Mouse (Mus musculus) embryonic facial prominence, embryonic 15.5 days (tissue): ENCODE data around the gene Ikzf3. TPM values are rescaled to one million over a fixed set of nuclear protein-coding genes. Genes with fewer than 3 reads are reported as not detected.

ENCODE experiments used
- ATAC-seq: fragments of 200-750 bp; cut with Nextera tagmentation; 2 replicates; pipeline ENCODE4 v1.8.0; 2017; ENCODE audit warnings: low read depth, moderate TSS enrichment; ENCODE audit not compliant: insufficient number of reproducible peaks, low FRiP score, low TSS enrichment
- H3K27ac ChIP-seq: fragments of 300-500 bp; sonication (generic); replicated peaks from 2 replicates; pipeline ENCODE4 v1.5.1; 2015; ENCODE audit warnings: mild to moderate bottlenecking, inconsistent platforms
- H3K27me3 ChIP-seq: fragments of 300-500 bp; sonication (generic); 2 replicates; pipeline ENCODE4 v1.6.1; 2015; ENCODE audit warnings: inconsistent platforms
- H3K36me3 ChIP-seq: fragments of 300-500 bp; sonication (generic); 2 replicates; pipeline ENCODE4 v1.6.1; 2015; ENCODE audit warnings: mild to moderate bottlenecking, inconsistent platforms
- H3K4me1 ChIP-seq: fragments of 300-500 bp; sonication (generic); 2 replicates; pipeline ENCODE4 v1.6.1; 2015; ENCODE audit warnings: inconsistent platforms
- H3K4me2 ChIP-seq: fragments of 300-500 bp; sonication (generic); replicated peaks from 2 replicates; pipeline ENCODE4 v1.6.1; 2015; ENCODE audit warnings: mild to moderate bottlenecking, inconsistent platforms
- H3K4me3 ChIP-seq: fragments of 300-500 bp; sonication (generic); replicated peaks from 2 replicates; pipeline ENCODE4 v1.5.1; 2015; ENCODE audit warnings: mild to moderate bottlenecking, inconsistent platforms
- H3K9ac ChIP-seq: fragments of 300-500 bp; sonication (generic); 2 replicates; pipeline ENCODE4 v1.6.1; 2015; ENCODE audit warnings: inconsistent platforms
- H3K9me3 ChIP-seq: fragments of 300-500 bp; sonication (generic); replicated peaks from 2 replicates; pipeline ENCODE4 v1.6.1; 2016; ENCODE audit warnings: inconsistent platforms
- WGBS: fragments of 180-500 bp; shearing (Covaris S2); methylation state at CpG from one replicate; pipeline ENCODE4 v1.1.7; 2015; 5-methylcytosine and 5-hydroxymethylcytosine counted together
- polyA plus RNA-seq: library from polyadenylated mRNA; unstranded; fragments of >200 nt; fragmentation: Nextera tagmentation; extraction: Ambion mirVana; gene quantifications from 2 replicates; pipeline ENCODE4 v1.2.1, GENCODE M21; 2015

Gene Ikzf3
- polyA plus RNA-seq, 1 experiment from 2014 or later = 0.67 TPM

- no peak overlapping the region for H3K9ac ChIP-seq
- H3K4me1 ChIP-seq = no peaks in the 10 kb centered on the region
- ATAC-seq = no peak
- no peaks in the 10 kb centered on the region for H3K36me3 ChIP-seq
- H3K27me3 ChIP-seq = no peaks in the 10 kb centered on the region
- 31% methylated on average over 6 of the region's 6 CpGs for WGBS
- no peak overlapping the region for H3K4me2 ChIP-seq
- H3K4me3 ChIP-seq = no peak overlapping the region
- no peaks in the 10 kb centered on the region for H3K9me3 ChIP-seq
- no peak overlapping the region for H3K27ac ChIP-seq
These were observed 64.6 kb downstream of the Ikzf3 start for GRCm38 (mm10) chr11:98481231-98481630.

- no peak for ATAC-seq
- WGBS = 78% methylated on average over 12 of the region's 12 CpGs
- Histone ChIP-seq H3K27me3 (no peaks in the 10 kb centered on the region), H3K4me1 (no peaks in the 10 kb centered on the region), H3K4me2 (no peak overlapping the region), H3K4me3 (no peak overlapping the region), H3K36me3 (no peaks in the 10 kb centered on the region), H3K9ac (no peak overlapping the region), H3K9me3 (no peaks in the 10 kb centered on the region), H3K27ac (0 out of 2 replicates have a peak overlapping the region, but pooled peaks have one; percentile 17)
These were observed 65.8 kb downstream of the Ikzf3 start for GRCm38 (mm10) chr11:98479940-98480497.

- ATAC-seq = no peak
- H3K36me3 ChIP-seq = no peaks in the 10 kb centered on the region
- H3K4me1 ChIP-seq = no peaks in the 10 kb centered on the region
- no peaks in the 10 kb centered on the region for H3K9me3 ChIP-seq
- no peak overlapping the region for H3K4me3 ChIP-seq
- H3K4me2 ChIP-seq = no peak overlapping the region
- no peaks in the 10 kb centered on the region for H3K27me3 ChIP-seq
- whole genome bisulfite sequencing = 53% methylated on average over 13 of the region's 13 CpGs
- H3K27ac ChIP-seq = 0 out of 2 replicates have a peak overlapping the region, but pooled peaks have one; percentile 17
- no peak overlapping the region for H3K9ac ChIP-seq
These were observed 66.5 kb downstream of the Ikzf3 start for GRCm38 (mm10) chr11:98479026-98479939.

- Histone ChIP-seq H3K4me2 (no peak overlapping the region), H3K27me3 (no peaks in the 10 kb centered on the region), H3K4me3 (no peak overlapping the region), H3K36me3 (no peaks in the 10 kb centered on the region), H3K4me1 (no peaks in the 10 kb centered on the region), H3K9ac (no peak overlapping the region), H3K27ac (no peak overlapping the region), H3K9me3 (no peaks in the 10 kb centered on the region)
- no peak for ATAC-seq
- WGBS = 61% methylated on average over 14 of the region's 14 CpGs
These were observed 68.7 kb downstream of the Ikzf3 start for GRCm38 (mm10) chr11:98477011-98477701.

GRCm38 (mm10) chr11:98476434-98476807 is 69.4 kb downstream of the Ikzf3 start:
- 71% methylated on average over 4 of the region's 4 CpGs for WGBS

GRCm38 (mm10) chr11:98475630-98476433 is 70.0 kb downstream of the Ikzf3 start:
- Histone ChIP-seq H3K9me3 (no peaks in the 10 kb centered on the region), H3K4me2 (no peak overlapping the region), H3K4me3 (no peak overlapping the region), H3K27me3 (no peaks in the 10 kb centered on the region), H3K9ac (no peak overlapping the region), H3K4me1 (no peaks in the 10 kb centered on the region), H3K36me3 (no peaks in the 10 kb centered on the region), H3K27ac (no peak overlapping the region)
- ATAC-seq = no peak
- 87% methylated on average over 9 of the region's 9 CpGs for WGBS

More at GRCm38 (mm10) chr11:98476434-98476807, 69.4 kb downstream of the Ikzf3 start:
- Histone ChIP-seq H3K9me3 (no peaks in the 10 kb centered on the region), H3K9ac (no peak overlapping the region), H3K27ac (no peak overlapping the region), H3K27me3 (no peaks in the 10 kb centered on the region), H3K36me3 (no peaks in the 10 kb centered on the region), H3K4me1 (no peaks in the 10 kb centered on the region), H3K4me2 (no peak overlapping the region), H3K4me3 (no peak overlapping the region)
- ATAC-seq = no peak

GRCm38 (mm10) chr11:98474967-98475366 is 70.9 kb downstream of the Ikzf3 start:
- 84% methylated on average over 11 of the region's 11 CpGs for WGBS
- H3K4me3 ChIP-seq = no peak overlapping the region
- no peaks in the 10 kb centered on the region for H3K9me3 ChIP-seq
- H3K4me2 ChIP-seq = no peak overlapping the region
- no peak for ATAC-seq
- no peaks in the 10 kb centered on the region for H3K27me3 ChIP-seq
- no peak overlapping the region for H3K27ac ChIP-seq
- no peak overlapping the region for H3K9ac ChIP-seq
- no peaks in the 10 kb centered on the region; the same call in 1 of the 2 replicates for H3K4me1 ChIP-seq
- H3K36me3 ChIP-seq = no peaks in the 10 kb centered on the region

- Histone ChIP-seq H3K9ac (no peak overlapping the region), H3K4me3 (no peak overlapping the region), H3K4me1 (no peaks in the 10 kb centered on the region; the same call in 1 of the 2 replicates), H3K27ac (no peak overlapping the region), H3K27me3 (no peaks in the 10 kb centered on the region), H3K4me2 (no peak overlapping the region), H3K9me3 (no peaks in the 10 kb centered on the region), H3K36me3 (no peaks in the 10 kb centered on the region)
- WGBS = 42% methylated on average over 8 of the region's 8 CpGs
- ATAC-seq = no peak
These were observed 71.8 kb downstream of the Ikzf3 start for GRCm38 (mm10) chr11:98473916-98474479.

GRCm38 (mm10) chr11:98472696-98473095 is 73.1 kb downstream of the Ikzf3 start:
- Histone ChIP-seq H3K27me3 (no peaks in the 10 kb centered on the region), H3K4me2 (no peak overlapping the region), H3K36me3 (no peaks in the 10 kb centered on the region), H3K27ac (no peak overlapping the region), H3K4me3 (no peak overlapping the region), H3K9me3 (no peaks in the 10 kb centered on the region), H3K9ac (no peak overlapping the region), H3K4me1 (no peaks in the 10 kb centered on the region; the same call in 1 of the 2 replicates)
- ATAC-seq = no peak
- 64% methylated on average over 4 of the region's 4 CpGs for WGBS

- no peak overlapping the region for H3K27ac ChIP-seq
These were observed 75.0 kb downstream of the Ikzf3 start for GRCm38 (mm10) chr11:98470795-98471194.

More at GRCm38 (mm10) chr11:98470795-98471194, 75.0 kb downstream of the Ikzf3 start:
- no peak for ATAC-seq
- H3K4me3 ChIP-seq = no peak overlapping the region
- no peak overlapping the region for H3K4me2 ChIP-seq
- no peaks in the 10 kb centered on the region for H3K27me3 ChIP-seq
- H3K4me1 ChIP-seq = no peaks in the 10 kb centered on the region; the same call in 1 of the 2 replicates
- H3K9ac ChIP-seq = no peak overlapping the region
- no peaks in the 10 kb centered on the region for H3K36me3 ChIP-seq
- 78% methylated on average over 6 of the region's 6 CpGs for WGBS
- no peaks in the 10 kb centered on the region for H3K9me3 ChIP-seq
